Mouse (Mus musculus) CH12F3 (cell line): ENCODE data around the gene Syndig1.

Source experiments
- in situ Hi-C: fragments of 300-500 bp; cut with MboI; formaldehyde crosslinking; loops from 2 replicates; pipeline ENCODE4 v1.14.3; 2020; ENCODE audit warnings: low sequenced_read_pairs

Gene Syndig1

DNA sequence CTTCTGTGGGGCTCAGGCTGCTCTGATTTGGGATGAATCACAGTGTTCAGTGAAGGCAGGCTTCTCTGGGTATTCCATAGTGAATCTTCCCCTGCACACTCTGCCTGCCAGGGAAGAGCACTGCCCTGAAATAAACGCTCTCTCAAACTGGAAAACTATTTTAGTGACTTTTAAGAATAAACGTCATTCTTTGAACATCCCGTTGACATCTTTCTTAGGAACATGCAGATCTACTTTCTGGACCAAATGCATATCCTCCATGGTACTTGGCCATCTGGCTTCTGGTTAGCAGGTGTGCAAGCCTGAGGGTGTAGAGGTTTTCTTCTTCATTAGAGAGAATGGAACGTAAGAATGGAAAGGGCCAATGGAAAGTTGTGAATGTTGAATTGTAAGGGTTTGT lies 43.5 kb downstream of the Syndig1 start:
- in situ Hi-C loops = no loop called here

DNA sequence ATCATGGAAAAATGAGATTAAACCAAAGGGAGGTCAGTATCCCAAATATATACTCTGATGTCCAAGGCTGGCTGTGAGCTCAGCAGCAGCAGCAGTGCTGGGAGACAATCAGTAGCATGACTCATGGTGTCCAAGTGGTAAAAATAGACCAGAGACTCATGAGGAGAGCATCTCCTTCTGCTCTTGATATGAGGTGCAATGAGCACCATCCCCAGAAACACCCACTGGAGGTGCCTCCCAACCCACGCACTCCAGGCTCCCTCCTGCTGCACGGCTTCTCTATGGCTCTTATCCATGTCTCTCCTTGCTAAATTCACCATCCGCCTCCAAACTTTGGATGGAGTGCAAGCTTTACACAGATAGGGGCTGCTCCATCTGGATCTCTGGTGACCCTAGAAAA lies 44.3 kb downstream of the Syndig1 start:
- in situ Hi-C loops = no loop called here

DNA sequence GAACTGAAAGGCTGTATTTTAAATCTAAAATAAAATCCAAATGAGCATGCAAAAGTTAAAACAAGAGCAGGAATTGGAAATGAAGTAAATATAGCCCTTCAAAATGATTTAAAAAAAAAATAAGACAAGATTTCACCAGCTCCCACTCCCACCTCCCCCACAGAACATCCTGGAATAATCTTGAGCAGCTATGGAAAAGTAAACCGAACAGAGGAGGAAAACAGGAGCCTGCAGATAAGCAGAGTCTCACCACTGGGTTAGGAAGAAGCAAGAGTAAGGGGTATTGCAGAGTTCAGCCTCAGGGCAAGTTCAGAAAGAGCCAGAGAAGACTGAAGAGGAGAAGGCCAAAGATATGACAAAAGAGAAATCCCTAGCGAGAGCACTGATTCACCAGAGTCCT lies 48.9 kb downstream of the Syndig1 start:
- in situ Hi-C loops = no loop called here

DNA sequence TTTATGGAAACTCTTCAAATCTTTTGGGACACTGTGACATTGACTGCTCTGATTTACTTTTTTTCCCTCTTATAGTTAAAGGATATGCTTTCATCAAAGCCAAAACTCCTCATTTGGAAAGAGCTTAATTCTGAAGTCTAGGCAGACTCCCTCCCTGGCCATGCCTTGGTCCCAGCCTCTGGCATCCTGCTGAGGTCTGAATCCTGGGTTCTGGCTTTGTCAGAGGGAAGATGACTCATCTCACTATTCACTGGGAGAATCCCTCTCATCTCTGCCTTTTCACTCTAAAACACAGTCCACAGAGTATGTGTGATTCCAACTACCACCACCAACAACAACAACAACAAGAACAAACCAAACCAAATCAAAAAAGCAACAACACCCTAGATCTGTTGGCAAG lies 58.6 kb downstream of the Syndig1 start:
- in situ Hi-C loops = no loop called here

DNA sequence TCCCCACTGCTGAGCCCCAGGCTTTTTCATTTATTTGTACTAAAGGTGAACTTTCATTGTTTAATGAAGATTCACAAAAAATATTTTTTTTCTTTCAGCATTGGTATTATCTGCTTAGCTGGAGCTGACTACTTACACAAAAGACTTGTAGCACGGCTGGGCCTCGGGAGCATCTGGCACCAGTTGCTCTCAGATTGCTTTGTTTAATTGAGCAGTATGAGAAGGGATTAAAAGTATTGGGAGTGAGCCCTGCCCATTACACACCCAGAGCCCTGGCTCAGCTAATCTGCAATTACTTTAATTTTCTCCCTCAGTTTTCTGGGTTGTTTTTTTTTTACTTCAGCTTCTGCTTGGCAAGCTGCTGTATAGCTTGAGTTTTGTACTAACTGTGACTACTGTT lies 62.6 kb downstream of the Syndig1 start:
- in situ Hi-C loops = no loop called here

DNA sequence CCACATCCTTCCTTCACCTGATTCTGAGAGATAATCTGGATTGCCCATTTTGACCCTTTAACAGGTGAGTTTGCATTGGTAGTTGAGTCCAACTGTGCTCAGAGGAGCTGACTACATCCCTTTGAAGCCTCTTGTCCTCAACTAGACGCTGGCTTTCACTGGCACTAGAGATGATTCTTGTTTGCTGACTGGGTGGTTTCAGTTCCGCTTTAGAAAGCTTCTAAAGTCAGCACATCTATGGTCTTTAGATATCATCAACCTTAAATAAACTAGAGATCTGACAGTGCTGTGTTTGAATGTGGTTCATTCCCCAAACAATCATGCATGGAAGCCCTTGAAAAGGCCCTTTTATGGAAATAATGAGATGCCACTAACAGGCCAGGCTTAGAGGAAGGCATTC lies 67.3 kb downstream of the Syndig1 start:
- in situ Hi-C loops = no loop called here

DNA sequence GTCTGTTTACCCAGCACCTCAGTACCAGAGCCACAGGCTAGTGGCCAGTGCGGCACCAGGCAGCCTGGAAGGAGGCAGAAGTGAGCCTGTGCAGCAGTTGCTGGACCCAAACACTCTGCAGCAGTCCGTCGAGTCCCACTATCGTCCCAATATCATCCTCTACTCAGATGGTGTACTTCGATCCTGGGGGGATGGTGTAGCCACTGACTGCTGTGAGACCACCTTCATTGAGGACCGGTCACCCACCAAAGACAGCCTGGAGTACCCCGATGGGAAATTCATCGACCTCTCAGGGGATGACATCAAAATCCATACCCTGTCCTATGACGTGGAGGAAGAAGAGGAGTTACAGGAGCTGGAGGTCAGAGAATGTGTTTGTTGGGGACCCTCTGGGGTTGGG lies 70.6 kb downstream of the Syndig1 start:
- in situ Hi-C loops = no loop called here

DNA sequence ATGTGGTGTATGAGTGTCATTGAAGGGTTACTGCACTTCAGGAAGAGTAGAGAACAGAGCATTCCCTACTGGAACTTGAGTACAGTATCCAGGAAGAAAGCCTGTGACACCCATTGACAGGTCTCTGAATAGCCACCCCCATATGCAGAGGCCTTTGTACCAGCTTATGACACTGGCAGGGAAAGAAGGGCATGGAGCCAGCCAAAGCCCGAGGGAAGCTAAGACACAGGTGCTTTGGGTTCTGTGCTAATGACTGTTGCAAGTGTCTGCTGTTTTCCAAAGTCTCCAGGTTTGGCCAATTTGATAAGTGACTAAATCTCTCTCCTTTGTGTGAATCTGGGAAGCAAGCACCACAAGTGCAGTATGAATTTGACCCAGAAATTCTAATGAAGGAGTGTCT lies 71.6 kb downstream of the Syndig1 start:
- in situ Hi-C loops = no loop called here

DNA sequence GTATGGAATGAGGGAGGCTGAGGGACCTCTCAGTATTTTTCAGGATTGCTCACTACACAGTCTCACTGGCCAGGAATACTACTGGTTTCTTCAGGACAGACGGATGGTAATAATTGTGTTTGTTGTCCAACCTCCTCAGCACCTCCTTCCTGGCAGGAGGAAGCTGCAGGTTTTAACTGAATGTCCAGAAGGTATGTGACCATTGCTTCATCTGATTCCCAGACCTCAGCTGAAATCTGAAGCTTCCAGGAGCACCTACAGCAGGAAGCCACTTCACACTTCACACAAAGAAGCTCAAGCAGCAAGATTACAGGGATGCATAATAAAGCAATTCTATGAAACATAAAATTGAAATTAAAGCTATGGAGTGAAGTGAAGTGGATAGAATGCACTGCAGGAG lies 75.4 kb downstream of the Syndig1 start:
- in situ Hi-C loops = no loop called here

DNA sequence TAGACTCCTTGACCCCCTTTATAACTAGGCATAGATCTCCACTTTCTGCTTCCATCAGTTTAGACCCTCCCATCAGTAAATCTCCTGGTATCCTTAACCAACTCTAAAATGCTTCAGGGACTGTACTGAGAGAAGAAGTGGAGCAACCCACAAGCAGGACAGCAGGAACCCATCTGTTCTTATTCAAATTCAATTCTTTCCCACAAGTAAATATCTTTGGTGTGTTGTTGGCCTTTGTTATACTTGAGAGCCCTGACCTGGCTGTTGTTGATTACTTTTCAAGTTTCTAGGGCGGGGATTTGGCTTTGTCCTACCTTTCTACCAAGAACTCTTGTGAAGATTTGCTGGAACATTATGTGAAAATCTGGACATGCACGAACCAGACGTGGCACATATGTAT lies 77.7 kb downstream of the Syndig1 start:
- in situ Hi-C loops = no loop called here

DNA sequence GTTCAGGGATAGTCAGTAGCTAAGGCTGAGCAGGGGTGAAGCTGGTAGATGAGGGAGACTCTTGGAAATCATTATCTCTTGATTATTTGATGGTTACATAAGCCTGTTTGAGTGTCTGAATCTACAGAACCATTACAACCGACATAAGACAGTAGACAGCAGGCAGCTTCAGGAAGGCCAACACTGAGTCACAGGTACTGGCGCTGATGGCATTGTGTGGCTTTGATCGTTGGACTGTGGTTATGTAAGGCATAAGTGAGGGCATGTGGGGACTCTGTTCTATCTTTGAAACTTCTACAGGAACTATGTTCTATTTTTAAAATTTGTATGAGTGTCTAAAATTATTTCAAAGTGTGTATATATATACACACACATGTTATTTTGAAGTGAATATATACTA lies 88.2 kb downstream of the Syndig1 start:
- in situ Hi-C loops = no loop called here

DNA sequence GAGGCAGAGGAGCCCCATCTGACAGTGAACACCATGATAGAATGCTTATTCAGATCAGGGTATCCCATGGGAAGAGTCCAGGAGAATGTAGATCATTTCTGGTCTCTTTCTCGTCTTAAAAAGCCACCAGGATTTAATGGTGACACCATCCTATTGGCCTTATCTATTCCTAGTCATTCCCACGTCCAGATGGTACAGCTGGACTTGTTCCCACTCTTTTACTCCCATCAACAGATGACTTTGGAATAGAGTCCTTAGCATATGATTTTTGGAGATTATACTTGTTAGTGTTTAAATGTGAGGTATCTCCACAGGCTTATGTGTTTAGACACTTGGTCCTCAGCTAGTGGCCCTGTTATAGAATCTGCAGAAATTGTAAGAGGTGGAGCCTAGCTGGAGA lies 94.5 kb downstream of the Syndig1 start:
- in situ Hi-C loops = no loop called here

DNA sequence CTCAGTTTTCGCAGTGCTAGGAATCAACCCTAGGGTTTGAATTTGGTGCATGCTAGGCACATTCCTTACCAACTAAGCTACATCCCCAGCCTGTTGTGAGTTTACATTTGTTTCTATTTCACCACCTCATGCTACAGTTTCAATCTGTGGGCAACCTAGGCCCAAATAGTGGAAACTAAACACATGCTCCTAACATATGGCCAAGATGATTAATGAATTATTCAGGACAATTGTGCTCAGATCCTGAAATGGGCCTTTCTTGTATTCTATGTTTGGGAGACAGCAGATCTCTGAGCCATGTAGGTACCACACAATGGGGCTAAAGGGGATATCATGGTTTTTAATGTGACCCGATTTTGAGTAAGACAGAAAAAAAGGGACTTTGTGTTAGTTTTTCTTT lies 96.9 kb downstream of the Syndig1 start:
- in situ Hi-C loops = no loop called here

DNA sequence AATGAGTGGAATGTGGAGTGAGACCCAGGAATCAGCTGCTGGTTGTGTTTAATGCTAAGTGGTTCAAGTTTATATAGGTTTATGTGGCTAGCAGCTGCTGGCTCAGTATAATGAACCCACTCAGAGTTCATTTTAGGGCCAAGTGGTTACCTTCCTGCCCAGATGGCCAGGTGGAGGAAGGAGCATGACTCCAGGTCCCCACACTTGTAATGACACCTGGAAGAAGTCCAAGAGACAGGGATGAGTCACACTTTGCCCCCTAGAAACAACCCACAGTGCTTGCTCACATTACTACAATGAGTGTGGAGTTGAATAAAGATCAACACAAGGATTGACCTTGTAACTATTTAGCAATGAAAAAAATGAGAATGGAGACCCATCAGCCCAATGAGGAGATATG lies 98.0 kb downstream of the Syndig1 start:
- in situ Hi-C loops = no loop called here

DNA sequence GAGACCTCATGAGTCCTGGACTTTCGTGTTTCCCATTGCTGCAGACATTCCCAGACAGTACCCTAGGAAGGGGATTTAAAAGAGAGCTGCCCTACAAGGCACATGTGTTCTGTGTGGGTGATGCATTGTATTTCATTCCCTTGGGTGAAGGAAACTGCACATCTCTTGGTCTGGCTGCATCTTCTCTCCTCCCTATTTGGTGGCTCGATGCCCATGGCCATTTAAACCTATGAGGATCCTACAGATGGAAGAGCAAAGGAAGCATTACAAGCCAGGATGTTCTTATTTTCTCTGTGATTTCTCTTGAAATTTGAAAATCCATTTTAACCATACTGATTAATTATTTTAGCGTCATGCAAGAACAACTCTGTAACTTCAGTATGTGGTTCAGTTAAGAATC lies 98.5 kb downstream of the Syndig1 start:
- in situ Hi-C loops = no loop called here

DNA sequence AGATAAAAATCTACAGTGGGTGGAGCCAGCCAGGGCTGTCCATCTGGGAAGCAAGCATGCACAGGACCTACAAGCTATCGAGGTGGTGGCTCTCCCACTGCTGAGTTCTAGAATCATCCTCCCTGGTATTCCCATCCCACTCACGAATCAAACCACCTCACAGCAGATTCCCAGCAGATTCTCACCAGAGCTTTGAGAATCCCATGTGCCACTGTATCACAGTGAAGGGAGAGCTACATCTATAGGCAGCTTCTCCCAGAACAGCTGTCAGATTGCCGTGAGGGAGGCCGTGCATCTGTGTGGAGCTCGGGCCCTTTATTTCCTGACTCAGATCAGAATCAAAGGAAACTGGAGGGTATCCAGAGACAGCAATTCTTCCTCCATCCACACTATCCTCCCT lies 101.0 kb downstream of the Syndig1 start:
- in situ Hi-C loops = no loop called here

DNA sequence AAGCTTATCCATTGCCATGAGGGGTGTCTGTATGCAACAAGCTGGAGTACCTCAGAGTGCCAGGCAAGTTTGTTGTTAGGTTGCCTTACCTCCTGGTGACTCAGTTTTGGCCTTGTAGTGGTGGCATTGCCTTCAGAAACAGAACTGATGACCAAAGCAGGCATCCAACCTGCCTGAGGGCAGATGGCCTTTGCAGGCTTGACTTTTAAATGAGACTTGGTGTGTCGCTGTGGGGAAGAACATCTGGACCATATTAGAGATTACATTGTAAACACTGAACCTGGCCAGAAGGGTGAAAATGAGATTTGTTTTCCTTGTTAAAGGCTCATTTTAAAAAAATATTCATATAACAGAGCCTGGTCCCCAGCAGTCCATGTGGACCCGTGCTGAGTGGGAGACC lies 102.1 kb downstream of the Syndig1 start:
- in situ Hi-C loops = no loop called here

DNA sequence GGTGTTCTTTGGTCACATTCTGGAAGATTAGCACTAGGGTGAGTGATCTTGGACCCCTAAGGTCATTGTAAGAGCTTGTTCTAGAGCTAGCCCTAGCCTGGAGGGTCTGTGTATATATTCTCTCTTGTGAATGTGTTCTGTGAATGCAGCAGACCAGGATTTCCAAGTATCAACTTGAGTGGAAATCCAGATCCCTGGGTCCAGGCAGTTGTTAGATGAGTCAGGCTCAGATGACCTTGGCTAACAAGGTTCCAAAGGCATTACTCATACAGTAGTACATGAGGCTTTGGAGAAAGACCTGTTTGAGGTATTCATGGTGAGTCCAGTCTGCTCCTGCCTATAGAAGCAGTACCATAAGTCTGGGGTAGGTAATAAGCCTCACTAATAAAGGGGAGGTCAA lies 103.1 kb downstream of the Syndig1 start:
- in situ Hi-C loops = no loop called here

DNA sequence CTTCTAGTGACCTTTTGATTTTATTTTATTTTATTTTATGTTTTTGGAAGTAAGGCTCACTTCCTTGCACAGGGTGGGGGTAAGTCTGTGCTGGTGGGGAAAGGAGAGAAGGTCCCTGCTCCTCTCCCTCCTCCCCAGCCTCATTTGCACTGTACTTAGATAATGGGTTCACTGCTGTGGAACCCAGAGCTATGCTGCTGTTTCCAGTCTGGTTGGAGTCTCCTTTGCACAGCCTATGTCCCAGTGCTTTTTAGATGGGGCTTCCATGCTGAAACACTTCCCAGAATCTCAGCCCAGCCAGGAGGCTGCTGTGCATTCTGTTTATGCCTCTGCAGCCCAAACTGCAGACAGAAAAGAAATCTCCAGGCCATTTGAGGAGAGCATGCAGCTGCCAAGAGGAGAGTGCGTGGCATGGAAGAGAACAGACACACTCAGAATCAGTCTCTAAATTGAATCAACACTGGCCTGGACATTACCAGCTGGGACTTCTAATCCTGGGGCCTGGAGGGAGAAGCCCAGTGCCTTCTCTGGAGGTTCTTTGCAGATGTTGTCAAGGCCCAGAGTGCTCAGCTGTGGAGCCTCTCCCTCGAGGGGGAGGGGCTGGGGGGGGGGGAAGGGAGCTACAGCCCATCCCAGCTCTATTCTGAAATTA lies 104.4 kb downstream of the Syndig1 start:
- in situ Hi-C loops = no loop called here

DNA sequence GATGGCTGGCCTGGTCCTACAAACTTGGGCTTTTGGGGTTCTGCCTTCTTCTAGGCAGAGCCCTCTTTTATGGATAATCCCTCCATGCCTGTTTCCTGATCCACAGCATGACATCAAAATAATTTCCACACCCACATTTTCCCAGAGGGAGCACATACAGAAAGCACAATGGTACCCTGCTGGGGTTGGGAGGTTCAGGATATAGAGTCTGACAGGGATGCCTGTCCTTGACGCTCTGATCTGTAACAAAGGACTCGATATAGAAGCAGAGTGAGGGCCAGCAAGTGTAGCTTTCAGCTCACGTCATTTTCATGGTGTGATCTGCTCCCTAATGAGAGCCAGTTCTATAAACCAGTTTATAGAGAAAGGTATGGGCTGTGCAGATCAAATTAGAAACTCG lies 105.1 kb downstream of the Syndig1 start:
- in situ Hi-C loops = no loop called here

DNA sequence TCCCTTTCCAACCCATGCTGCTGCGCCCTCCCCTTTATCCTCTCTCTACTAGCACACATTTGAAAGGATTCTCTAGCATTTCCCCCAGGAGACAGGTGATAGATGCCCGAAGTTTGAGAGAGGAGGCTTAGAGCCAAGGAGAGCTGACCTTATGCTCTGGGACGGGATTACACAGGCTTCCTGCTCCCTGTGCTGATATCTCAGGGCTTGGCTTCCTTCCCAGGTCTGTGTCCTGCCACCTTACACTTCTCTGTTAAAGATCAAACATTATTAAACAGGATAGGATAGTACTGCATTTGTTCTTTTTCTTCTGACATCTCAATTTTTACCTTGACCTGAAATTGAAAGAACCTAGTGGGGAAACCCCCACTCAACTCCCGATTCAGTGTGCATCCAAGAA lies 109.8 kb downstream of the Syndig1 start:
- in situ Hi-C loops = no loop called here

DNA sequence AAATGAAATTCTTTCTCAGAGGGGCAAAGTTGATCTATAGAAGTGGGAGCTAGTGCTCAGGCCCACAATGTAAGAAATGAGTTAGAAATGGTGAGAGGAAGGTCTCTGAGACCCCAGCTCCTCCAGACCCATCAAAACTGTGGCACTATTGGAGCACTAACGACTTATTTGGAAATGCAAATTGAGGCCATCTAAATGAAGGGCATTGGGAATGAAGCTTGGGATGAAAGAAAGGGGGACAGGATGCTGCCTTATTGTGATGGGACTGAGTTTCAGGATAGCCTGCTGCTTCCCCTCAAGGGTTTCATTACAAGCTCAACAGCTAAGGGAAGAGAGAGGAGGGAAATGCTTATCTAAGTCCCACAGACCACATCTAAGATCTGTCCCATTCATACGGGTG lies 110.6 kb downstream of the Syndig1 start:
- in situ Hi-C loops = no loop called here

DNA sequence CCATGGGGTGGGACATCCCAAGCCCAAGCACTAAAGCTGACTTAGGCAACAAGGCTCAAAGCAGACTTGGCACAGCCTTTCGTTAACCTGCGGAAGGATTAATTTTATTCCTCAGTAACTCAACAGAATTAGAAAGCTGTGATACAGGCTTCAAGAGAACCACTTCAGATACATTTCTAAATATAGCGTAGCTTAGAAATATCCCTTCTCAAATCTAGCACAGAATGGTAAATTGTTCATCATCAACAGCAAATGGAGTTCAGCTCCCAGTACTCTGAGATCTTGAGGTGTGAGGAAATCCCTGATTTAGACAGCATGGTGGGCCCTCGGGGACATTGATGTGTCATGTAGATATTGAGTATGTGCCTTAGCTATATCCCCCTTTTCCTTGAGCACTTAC lies 121.6 kb downstream of the Syndig1 start:
- in situ Hi-C loops = no loop called here

DNA sequence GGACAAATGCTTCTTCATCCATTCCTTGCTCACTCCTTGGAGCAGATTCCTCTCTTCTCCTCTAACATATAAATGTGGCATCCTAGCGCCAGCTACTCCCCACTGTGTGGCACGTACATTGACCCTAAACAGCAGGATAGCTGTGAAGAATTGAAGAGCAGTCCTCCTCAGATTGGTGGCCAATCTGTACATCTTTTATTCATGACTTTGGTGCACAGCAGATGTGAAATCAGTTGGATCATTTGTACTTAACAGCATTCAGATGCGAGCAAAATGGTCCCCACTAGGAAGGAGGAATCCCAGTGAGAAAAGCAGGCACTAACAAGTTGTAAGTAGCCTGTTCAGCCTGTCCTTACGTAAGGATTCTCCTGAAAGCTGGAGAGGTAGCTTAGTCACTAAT lies 142.0 kb downstream of the Syndig1 start:
- in situ Hi-C loops = no loop called here
